Mouse (Mus musculus): Measurements from ENCODE around the gene Runx1. TPM values are rescaled to one million over a fixed set of nuclear protein-coding genes. Genes with fewer than 3 reads are reported as not detected.

Gene Runx1
- polyA plus RNA-seq, 1 experiment from 2014 or later: 5.1 TPM

DNA sequence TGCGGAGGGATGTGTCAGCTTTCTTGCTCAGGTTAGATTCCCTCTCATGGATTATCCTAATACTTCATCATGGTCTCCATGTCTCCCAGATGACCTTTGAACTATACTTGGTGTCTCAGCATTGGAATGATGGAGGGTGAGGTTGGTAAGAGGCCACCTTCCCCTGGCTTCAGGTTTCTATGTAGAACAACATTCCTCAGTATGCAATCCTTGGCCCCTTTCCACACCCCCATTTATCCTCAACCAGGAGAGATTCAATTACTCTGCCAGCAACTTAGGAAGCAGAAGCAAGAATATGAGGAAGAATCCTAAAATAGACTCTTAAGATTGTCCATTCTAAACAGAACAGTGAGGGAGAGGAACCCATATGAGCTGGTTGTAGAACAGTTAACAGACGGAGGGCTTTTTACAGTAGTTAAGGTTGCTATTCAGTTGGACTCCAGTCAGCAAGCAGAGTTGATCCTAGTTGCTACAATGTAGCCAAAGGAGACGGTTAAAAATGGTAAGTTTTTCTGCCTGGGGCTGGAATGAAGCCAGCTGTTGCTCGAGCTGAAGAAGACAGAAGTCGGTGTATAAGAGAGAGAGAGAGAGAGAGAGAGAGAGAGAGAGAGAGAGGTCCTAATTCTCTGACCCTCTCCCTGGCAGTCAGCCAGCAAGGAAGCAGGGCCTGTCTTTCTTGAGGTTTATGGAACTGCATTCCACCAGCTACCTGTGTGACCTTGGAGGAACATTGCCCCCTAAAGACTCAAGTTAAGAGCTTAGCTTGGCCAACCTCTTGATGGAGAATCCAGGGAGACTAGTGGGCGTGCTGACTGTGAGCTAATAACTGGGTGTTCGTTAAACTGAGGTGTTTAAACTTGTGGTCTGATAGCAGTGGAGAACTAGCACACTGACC lies 120.1 kb downstream of the Runx1 start:
- Histone ChIP-seq H3K4me3 (no peak overlapping the region), H3K27ac (0 out of 2 replicates have a peak overlapping the region, but pooled peaks have one; percentile 15), H3K9ac (no peak overlapping the region), H3K4me1 (peaks cover 39% of the 10 kb centered on the region), H3K27me3 (peaks cover 31% of the 10 kb centered on the region), H3K4me2 (replicated peaks) (no peak overlapping the region), H3K36me3 (no peaks in the 10 kb centered on the region), H3K9me3 (no peaks in the 10 kb centered on the region)
- WGBS: 41% methylated on average over 7 of the region's 7 CpGs
- ATAC-seq (ENCODE audit: low FRiP score, low read depth): no peak

DNA sequence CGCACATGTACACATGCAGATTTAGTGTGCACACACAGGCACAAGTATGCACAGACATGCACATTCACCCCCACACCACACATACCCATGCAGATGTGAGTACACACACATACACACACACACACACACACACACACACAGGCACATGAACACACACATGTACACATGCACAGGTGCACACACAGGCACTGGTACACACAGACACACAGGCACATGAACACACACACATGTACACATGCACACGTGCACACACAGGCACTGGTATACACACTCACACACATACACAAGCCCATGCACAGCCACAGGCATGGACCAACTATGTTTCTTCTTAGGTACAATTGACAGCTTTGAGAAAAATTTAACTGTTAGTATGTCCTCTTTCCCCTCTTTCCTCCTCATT lies 122.1 kb downstream of the Runx1 start:
- Histone ChIP-seq H3K27ac (no peak overlapping the region), H3K36me3 (no peaks in the 10 kb centered on the region), H3K4me3 (no peak overlapping the region), H3K9ac (no peak overlapping the region), H3K27me3 (peaks cover 49% of the 10 kb centered on the region), H3K9me3 (no peaks in the 10 kb centered on the region), H3K4me1 (peaks cover 41% of the 10 kb centered on the region), H3K4me2 (replicated peaks) (no peak overlapping the region)
- ATAC-seq (ENCODE audit: low FRiP score, low read depth): no peak
- 92% methylated on average over 2 of the region's 2 CpGs for WGBS

DNA sequence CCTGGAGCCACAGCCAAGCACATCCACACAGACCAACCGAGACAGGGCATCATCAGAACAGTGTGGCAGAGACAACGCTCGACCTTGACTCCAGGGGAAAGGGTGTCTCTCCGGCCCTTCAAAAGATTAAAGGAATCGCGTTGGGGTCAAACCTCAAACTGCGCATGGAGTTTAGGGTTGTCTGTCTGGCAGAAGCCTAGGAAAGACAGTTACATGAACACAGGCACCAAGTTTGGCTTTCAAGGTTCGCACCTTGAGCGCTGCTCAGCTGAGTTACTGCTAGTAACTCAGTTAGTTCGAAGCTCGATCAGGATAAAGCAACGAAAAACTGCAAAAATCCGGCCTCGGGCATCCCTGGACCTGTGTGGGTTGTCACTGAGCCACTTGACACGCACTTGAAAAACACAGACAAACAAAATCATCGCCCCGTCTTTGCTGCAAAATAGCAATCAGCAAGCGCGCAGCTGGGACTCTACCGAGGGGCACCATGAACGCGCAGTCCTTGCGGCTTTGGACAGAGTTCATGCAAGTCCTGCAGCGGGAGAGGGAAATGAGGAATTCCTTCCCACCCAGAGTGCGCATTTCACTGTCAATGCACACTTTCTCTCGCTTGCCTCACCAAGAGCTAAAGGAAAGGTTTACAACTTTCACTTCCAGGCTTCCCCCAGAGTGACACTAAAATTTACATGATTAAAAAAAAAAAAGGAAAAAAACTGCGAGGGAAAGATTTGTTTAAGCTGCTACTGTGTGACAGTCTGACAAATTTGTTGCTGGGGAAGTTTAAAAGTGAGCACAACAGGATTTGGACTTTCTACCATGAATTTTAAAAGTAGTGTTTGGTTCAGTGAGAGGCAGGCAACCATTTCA lies 126.2 kb downstream of the Runx1 start:
- peaks cover 47% of the 10 kb centered on the region for H3K4me1 ChIP-seq
- no peak for ATAC-seq (ENCODE audit: low FRiP score, low read depth)
- 2% methylated on average over 27 of the region's 27 CpGs for WGBS
- H3K4me3 ChIP-seq: peak overlapping the region; percentile 59
- peaks cover 54% of the 10 kb centered on the region for H3K27me3 ChIP-seq
- peak overlapping the region; percentile 98 for H3K4me2 ChIP-seq (replicated peaks)
- no peak overlapping the region for H3K27ac ChIP-seq
- H3K36me3 ChIP-seq: no peaks in the 10 kb centered on the region
- H3K9me3 ChIP-seq: no peaks in the 10 kb centered on the region
- peak overlapping the region; percentile 35; the same call in 1 of the 2 replicates for H3K9ac ChIP-seq

DNA sequence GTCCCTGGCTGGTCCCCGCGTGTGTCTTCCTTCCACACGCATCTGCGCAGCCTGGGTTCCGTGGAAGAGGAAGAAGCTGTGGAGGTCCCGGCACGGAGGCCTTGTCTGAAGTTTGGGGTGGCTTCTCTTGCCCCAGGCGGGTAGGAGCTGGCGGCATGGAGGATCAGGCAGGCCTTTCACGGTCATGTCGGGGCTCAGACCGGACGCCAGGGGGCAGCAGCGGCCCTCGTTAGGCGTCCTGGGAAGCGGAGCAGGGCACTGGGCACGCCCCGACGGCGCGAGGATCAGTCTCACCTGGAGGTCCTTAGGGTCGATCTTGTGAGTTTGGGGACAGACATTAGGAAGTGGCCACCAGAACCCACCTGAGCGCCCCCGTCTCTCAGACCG lies 127.3 kb downstream of the Runx1 start:
- H3K4me3 ChIP-seq: peak overlapping the region; percentile 59
- H3K9me3 ChIP-seq: no peaks in the 10 kb centered on the region
- H3K4me1 ChIP-seq: peaks cover 51% of the 10 kb centered on the region
- peak overlapping the region; percentile 61; the same call in 1 of the 2 replicates for H3K27ac ChIP-seq
- peaks cover 56% of the 10 kb centered on the region for H3K27me3 ChIP-seq
- WGBS: under 1% methylated on average over 26 of the region's 26 CpGs
- no peaks in the 10 kb centered on the region for H3K36me3 ChIP-seq
- ATAC-seq (ENCODE audit: low FRiP score, low read depth): peak; percentile 81
- peak overlapping the region; percentile 74 for H3K9ac ChIP-seq
- H3K4me2 ChIP-seq (replicated peaks): peak overlapping the region; percentile 98

DNA sequence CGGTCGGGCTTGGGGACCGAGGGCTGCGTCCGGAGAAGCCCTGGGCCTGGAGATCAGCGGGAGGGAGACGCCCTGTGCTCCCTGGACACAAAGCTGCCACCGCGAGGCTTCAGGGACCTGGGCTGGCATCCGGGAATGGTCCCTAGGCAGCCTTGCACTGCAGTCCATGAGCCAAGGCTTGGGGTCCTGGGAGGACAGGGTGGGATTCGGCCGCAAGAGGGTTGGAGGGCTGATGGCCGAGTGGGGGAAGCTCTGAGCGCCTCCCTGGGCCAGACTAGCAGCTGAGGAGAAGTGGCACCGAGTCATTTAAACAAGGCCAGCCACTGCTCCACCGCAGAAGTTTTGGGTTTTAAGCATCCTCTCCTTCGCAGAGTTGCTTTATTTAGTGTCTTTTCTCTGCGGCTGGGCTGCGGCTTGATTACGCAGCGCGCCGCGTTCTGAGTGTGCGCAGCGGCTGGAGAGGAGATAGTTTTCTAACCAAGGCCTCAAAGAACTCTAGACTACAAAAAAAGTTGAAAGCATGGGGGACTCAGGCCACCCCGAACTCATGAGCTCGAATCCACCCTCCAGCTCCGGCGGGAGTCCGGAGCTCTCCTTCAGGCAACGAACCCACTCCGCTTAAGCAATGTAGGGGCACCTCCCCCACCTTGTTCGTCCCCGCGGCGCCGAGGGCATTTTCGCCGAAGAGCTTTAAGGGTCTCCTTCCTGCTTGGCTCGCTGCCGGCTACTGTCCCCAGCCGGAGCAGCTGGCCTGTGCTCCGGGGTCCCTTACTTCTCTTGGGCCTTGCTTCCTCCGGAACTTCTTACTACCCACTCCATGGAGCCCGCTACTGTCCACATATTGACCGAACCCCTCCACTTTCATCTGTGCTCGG lies 128.0 kb downstream of the Runx1 start:
- Histone ChIP-seq H3K9me3 (no peaks in the 10 kb centered on the region), H3K4me1 (peaks cover 51% of the 10 kb centered on the region), H3K4me2 (replicated peaks) (peak overlapping the region; percentile 98), H3K9ac (peak overlapping the region; percentile 74), H3K27me3 (peaks cover 55% of the 10 kb centered on the region), H3K4me3 (peak overlapping the region; percentile 59), H3K36me3 (no peaks in the 10 kb centered on the region), H3K27ac (peak overlapping the region; percentile 65; the same call in 1 of the 2 replicates)
- WGBS: under 1% methylated on average over 48 of the region's 48 CpGs
- ATAC-seq (ENCODE audit: low FRiP score, low read depth): 0 out of 2 replicates have a peak, but pooled peaks have one; percentile 9

DNA sequence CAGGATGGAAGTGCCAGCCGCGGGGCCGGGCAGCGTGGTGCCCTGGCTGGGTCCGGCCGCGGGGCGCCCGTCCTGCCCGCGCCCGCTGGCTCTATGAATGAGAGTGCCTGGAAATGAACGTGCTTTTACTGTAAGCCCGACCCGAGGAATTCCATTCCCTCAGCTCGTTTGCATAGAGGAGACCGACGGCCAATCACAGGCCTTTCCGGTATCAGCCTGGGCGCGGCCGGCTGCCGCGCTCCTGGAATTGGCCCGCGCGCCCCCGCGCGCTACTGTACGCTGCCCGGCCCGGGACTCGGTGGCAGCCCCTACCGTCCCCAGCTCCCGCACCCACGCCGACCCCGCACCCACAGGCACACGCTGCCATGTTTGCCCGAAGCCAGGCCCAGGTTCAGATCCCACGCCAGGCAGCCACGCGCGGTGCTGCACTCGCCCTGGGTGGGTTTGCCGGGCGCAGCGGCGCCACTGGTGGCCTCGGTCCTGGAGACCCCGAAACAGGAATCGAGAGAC lies 128.7 kb downstream of the Runx1 start:
- WGBS: under 1% methylated on average over 53 of the region's 53 CpGs
- peaks cover 60% of the 10 kb centered on the region for H3K27me3 ChIP-seq
- peak overlapping the region; percentile 74 for H3K9ac ChIP-seq
- H3K9me3 ChIP-seq: no peaks in the 10 kb centered on the region
- no peaks in the 10 kb centered on the region for H3K36me3 ChIP-seq
- H3K4me1 ChIP-seq: peaks cover 51% of the 10 kb centered on the region
- H3K4me2 ChIP-seq (replicated peaks): peak overlapping the region; percentile 98
- H3K4me3 ChIP-seq: peak overlapping the region; percentile 59
- H3K27ac ChIP-seq: peak overlapping the region; percentile 65; the same call in 1 of the 2 replicates
- ATAC-seq (ENCODE audit: low FRiP score, low read depth): peak; percentile 87

DNA sequence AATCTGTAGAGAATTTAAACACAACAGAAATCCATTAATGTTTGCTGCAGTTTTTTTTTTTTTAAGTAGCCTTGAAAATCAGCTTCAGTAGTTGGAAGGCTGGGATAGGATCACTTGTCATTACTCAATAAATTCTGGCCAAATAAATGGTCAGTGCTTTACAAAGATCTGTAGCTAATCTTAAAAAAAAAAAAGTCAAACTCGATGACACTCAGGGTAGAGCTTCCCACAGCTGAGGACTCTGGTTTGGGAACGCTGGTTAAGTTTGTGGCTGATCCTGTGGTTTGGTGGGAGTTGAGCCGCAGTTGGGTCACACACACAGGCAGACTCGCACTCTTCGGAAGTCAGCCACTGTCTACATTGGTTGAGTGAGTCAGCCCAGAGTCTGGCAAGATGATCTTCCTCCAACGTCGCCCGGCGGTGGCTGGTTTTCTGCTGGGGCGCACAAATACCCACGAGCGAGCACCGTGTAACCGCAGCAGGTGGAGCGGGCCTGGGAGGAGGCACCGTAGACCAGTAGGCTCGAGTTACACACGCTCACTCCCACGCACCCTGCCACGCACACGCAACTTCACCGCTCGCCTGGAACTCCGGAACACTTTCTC lies 129.4 kb downstream of the Runx1 start:
- Histone ChIP-seq H3K4me2 (replicated peaks) (peak overlapping the region; percentile 98), H3K9me3 (no peaks in the 10 kb centered on the region), H3K4me1 (peaks cover 51% of the 10 kb centered on the region), H3K27me3 (peaks cover 58% of the 10 kb centered on the region), H3K4me3 (peak overlapping the region; percentile 59), H3K36me3 (no peaks in the 10 kb centered on the region), H3K27ac (peak overlapping the region; percentile 22; the same call in 1 of the 2 replicates), H3K9ac (peak overlapping the region; percentile 74)
- ATAC-seq (ENCODE audit: low FRiP score, low read depth): no peak
- WGBS: under 1% methylated on average over 24 of the region's 24 CpGs

DNA sequence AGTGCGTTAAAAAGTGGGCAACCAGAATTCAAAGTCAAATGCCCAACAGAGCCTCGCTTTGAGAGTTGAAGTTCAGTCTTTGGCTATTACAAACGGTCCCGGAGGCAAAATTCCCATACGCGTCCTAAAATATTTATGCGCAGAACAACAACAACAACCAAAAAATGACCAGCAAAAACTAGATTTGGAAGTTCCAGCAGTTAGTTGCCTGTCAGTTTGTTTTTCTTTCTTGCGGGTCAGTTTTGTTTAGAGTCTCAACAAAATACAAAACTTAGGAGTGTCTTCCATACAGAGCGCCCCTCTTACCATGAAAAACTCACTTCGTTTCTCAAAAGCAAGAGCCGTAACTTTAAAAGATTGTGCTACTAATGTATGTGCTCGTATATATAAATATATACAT lies 130.0 kb downstream of the Runx1 start:
- 4% methylated on average over 12 of the region's 12 CpGs for WGBS
- Histone ChIP-seq H3K27ac (no peak overlapping the region), H3K27me3 (peaks cover 57% of the 10 kb centered on the region), H3K4me3 (peak overlapping the region; percentile 59), H3K36me3 (no peaks in the 10 kb centered on the region), H3K4me1 (peaks cover 51% of the 10 kb centered on the region), H3K9me3 (no peaks in the 10 kb centered on the region), H3K9ac (peak overlapping the region; percentile 70), H3K4me2 (replicated peaks) (peak overlapping the region; percentile 98)
- no peak for ATAC-seq (ENCODE audit: low FRiP score, low read depth)

DNA sequence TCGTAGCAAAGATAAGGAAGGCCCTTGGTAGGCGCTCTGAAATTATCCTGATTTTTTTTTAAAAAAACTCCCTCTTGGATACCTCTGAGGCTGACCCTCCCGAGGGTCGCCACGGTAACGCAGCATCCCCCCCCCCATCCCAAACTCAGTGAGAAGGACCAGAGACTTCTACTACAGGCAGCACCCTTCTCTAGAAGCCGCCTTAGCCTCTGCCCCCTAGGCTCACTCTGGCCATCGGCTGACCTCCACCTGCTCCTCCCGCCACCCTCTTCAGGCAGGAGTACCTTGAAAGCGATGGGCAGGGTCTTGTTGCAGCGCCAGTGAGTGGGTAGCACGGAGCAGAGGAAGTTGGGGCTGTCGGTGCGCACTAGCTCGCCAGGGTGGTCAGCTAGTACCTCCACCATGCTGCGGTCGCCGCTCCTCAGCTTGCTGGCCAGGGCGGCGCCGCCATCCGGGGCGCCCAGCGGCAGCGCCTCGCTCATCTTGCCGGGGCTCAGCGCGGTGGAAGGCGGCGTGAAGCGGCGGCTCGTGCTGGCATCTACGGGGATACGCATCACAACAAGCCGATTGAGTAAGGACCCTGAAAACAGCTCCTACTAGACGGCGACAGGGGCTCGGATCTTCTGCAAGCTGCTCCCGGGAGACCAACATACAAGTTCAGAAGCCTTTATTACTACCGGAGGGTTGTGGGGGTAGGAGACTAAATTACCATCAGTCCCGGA lies 130.6 kb downstream of the Runx1 start:
- under 1% methylated on average over 43 of the region's 43 CpGs for WGBS
- H3K27ac ChIP-seq: no peak overlapping the region

DNA sequence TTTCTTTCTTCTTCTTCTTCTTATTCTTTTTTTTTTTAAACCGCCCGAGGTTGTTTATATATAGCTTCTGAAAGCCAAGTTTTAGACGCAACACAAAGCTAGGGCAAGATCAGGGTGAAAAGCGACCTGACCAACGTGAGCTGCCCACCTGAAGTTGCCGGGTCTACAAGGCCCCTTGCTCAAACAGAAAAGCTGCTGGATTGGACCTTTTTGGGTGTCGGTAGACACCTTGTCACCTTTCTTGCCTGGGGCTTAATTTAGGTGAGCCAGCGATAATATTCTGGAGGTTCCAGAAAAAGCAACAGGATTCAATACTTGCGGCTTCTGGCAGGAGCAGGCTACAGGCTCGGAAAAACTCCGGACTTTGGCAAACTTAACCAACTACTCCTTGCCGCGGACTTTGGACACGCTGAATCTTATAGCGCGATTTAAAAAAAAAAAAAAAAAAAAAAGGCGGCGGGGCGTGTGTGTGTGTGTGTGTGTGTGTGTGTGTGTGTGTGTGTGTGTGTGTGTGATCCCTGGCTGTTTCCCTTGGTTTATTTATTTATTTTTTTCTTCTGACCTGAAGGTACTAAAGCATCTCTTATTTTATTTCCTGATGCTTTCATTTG lies 131.3 kb downstream of the Runx1 start:
- ATAC-seq (ENCODE audit: low FRiP score, low read depth): no peak
- H3K4me2 ChIP-seq (replicated peaks): peak overlapping the region; percentile 98
- no peak overlapping the region for H3K27ac ChIP-seq
- no peaks in the 10 kb centered on the region for H3K9me3 ChIP-seq
- H3K9ac ChIP-seq: peak overlapping the region; percentile 53
- 3% methylated on average over 16 of the region's 19 CpGs for WGBS
- H3K4me3 ChIP-seq: peak overlapping the region; percentile 59
- H3K4me1 ChIP-seq: peaks cover 41% of the 10 kb centered on the region
- peaks cover 57% of the 10 kb centered on the region for H3K27me3 ChIP-seq
- H3K36me3 ChIP-seq: peaks cover 3% of the 10 kb centered on the region; the same call in 1 of the 2 replicates

More for the DNA sequence above, 130.6 kb downstream of the Runx1 start:
- peaks cover 57% of the 10 kb centered on the region for H3K27me3 ChIP-seq
- H3K9ac ChIP-seq: peak overlapping the region; percentile 70
- H3K4me2 ChIP-seq (replicated peaks): peak overlapping the region; percentile 98
- peak overlapping the region; percentile 59 for H3K4me3 ChIP-seq
- peaks cover 47% of the 10 kb centered on the region for H3K4me1 ChIP-seq
- no peaks in the 10 kb centered on the region for H3K9me3 ChIP-seq
- no peak for ATAC-seq (ENCODE audit: low FRiP score, low read depth)
- H3K36me3 ChIP-seq: no peaks in the 10 kb centered on the region

Measured in limb, embryonic 13.5 days (tissue).